Mouse (Mus musculus): ENCODE measurements around the gene Mrpl14. TPM values are rescaled to one million over a fixed set of nuclear protein-coding genes. Genes with fewer than 3 reads are reported as not detected.

Mrpl14 gene
- total and polyA plus RNA-seq, 2 experiments from 2014 or later = 25.3 to 98.6 TPM

DNA sequence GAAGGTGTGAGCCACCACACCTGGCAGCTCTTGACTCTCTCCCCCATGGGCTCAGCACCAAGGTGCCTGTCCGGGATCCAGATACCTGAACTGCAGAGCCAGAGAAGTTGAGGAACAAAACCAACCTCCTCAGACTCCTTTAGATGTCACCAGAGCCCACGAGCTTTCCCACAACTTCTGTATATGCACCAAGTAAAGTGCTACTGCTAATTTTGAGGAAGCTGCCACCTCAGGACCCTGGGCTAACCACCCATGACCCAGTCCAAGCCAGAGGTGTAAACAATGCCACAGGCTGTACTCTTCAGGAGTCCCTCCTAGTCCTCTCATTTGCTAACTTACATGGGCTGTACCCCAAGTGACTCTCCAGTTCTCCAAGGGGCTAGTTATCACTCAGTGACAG lies 13.5 kb upstream of the Mrpl14 start:
- Histone ChIP-seq H3K4me3 (ENCODE audit: low read depth, low read length) (no peak overlapping the region), H3K36me3 (ENCODE audit: insufficient read depth) (peaks cover 92% of the 10 kb centered on the region), H3K4me1 (ENCODE audit: insufficient read depth) (no peaks in the 10 kb centered on the region), H3K27ac (ENCODE audit: low read depth, low read length) (no peak overlapping the region), H3K9me3 (ENCODE audit: low read length) (no peaks in the 10 kb centered on the region), H3K27me3 (ENCODE audit: insufficient read depth, low read length) (no peaks in the 10 kb centered on the region), H3K9ac (no peak overlapping the region), H3K4me2 (ENCODE audit: low read depth) (no peak overlapping the region)
- no peak for TF ChIP-seq CTCF (IDR thresholded peaks at IDR 0.05; ENCODE audit: low read depth)
- ATAC-seq (no peak), DNase-seq (no peak)
- WGBS = 95% methylated on average over 2 of the region's 2 CpGs

GRCm38 (mm10) chr17:45678106-45678505 lies 8.0 kb upstream of the Mrpl14 start:
- 35% methylated on average over 7 of the region's 7 CpGs for WGBS

DNA sequence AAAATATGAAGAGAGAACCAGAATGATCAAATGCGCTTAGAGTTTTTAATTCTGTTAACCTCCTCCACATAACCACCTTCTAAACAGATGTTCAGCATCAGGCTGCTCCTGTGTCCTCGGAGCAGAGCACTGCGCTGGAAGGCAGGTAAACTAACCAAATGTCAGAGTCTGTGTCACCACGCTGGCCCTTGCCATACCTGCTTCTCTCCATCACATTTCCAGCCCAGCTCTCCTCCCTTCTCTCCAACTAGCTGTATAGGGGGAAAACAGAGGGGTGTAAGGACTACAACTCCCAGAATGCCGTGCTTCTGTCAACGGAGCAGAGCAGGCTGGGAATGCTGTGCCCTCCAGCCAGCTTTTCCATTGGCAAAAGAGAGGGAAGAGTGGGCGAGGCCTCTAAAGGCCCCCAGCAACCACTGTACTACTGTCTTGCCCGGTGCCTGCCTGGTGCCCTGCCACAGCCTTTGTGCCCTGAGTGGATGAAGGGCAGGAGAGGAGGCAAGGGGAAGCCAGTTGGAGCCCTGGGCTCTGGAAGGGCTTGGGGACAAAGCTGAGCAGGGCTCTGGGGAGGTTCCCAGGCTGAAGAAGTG lies 5.6 kb upstream of the Mrpl14 start:
- no peak for TF ChIP-seq CTCF (IDR thresholded peaks at IDR 0.05; ENCODE audit: low read depth)
- H3K9me3 ChIP-seq (ENCODE audit: low read length) = no peaks in the 10 kb centered on the region
- DNase-seq = peak; percentile 83
- peak; percentile 93 for ATAC-seq
- H3K4me1 ChIP-seq (ENCODE audit: insufficient read depth) = 0 out of 2 replicates have a peak, but pooled peaks cover 9% of the 10 kb centered on the region
- H3K4me2 ChIP-seq (ENCODE audit: low read depth) = peak overlapping the region; percentile 42
- peak overlapping the region; percentile 49; the same call in 1 of the 2 replicates for H3K9ac ChIP-seq
- H3K27ac ChIP-seq (ENCODE audit: low read depth, low read length) = peak overlapping the region; percentile 81
- H3K36me3 ChIP-seq (ENCODE audit: insufficient read depth) = peaks cover 30% of the 10 kb centered on the region
- peak overlapping the region; percentile 16; the same call in 1 of the 2 replicates for H3K4me3 ChIP-seq (ENCODE audit: low read depth, low read length)
- 47% methylated on average over 8 of the region's 8 CpGs for WGBS
- no peaks in the 10 kb centered on the region for H3K27me3 ChIP-seq (ENCODE audit: insufficient read depth, low read length)

More at GRCm38 (mm10) chr17:45678106-45678505, 8.0 kb upstream of the Mrpl14 start:
- H3K36me3 ChIP-seq (ENCODE audit: insufficient read depth) = peaks cover 48% of the 10 kb centered on the region
- 0 out of 2 replicates have a peak, but pooled peaks cover 5% of the 10 kb centered on the region for H3K4me1 ChIP-seq (ENCODE audit: insufficient read depth)
- peak; percentile 89 for TF ChIP-seq CTCF (IDR thresholded peaks at IDR 0.05; ENCODE audit: low read depth)
- H3K27ac ChIP-seq (ENCODE audit: low read depth, low read length) = no peak overlapping the region
- DNase-seq = peak; percentile 59
- no peaks in the 10 kb centered on the region for H3K27me3 ChIP-seq (ENCODE audit: insufficient read depth, low read length)
- no peak overlapping the region for H3K4me3 ChIP-seq (ENCODE audit: low read depth, low read length)
- no peak for ATAC-seq
- H3K9me3 ChIP-seq (ENCODE audit: low read length) = no peaks in the 10 kb centered on the region
- H3K9ac ChIP-seq = no peak overlapping the region
- no peak overlapping the region for H3K4me2 ChIP-seq (ENCODE audit: low read depth)

DNA sequence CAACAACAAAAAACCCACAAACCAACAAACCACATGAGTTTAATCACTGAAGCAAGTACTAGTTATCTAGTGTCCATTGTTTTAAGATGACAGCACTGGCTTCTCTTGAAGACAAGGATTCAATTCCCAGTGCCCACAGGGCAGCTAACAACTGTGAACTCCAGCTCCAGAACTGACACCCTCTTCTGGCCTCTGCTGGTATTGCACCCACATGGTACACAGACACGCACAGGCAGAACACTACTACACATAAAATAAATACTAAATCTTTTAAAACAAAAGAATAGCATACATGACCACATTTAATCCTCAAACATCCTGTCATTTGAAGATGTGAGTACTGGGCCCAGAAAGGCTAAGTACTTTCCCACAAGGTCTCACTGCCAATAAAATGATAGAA lies 4.5 kb upstream of the Mrpl14 start:
- peak; percentile 58 for TF ChIP-seq CTCF (IDR thresholded peaks at IDR 0.05; ENCODE audit: low read depth)
- H3K4me3 ChIP-seq (ENCODE audit: low read depth, low read length) = no peak overlapping the region
- H3K9ac ChIP-seq = no peak overlapping the region
- 100% methylated on average over 1 of the region's 1 CpGs for WGBS
- H3K9me3 ChIP-seq (ENCODE audit: low read length) = no peaks in the 10 kb centered on the region
- ATAC-seq (no peak), DNase-seq (no peak)
- H3K4me2 ChIP-seq (ENCODE audit: low read depth) = no peak overlapping the region
- H3K36me3 ChIP-seq (ENCODE audit: insufficient read depth) = peaks cover 19% of the 10 kb centered on the region
- no peak overlapping the region for H3K27ac ChIP-seq (ENCODE audit: low read depth, low read length)
- no peaks in the 10 kb centered on the region for H3K27me3 ChIP-seq (ENCODE audit: insufficient read depth, low read length)
- 0 out of 2 replicates have a peak, but pooled peaks cover 9% of the 10 kb centered on the region for H3K4me1 ChIP-seq (ENCODE audit: insufficient read depth)

GRCm38 (mm10) chr17:45682843-45683242 lies 3.3 kb upstream of the Mrpl14 start:
- no peak for DNase-seq
- Histone ChIP-seq H3K36me3 (ENCODE audit: insufficient read depth) (peaks cover 7% of the 10 kb centered on the region), H3K9me3 (ENCODE audit: low read length) (no peaks in the 10 kb centered on the region), H3K4me1 (ENCODE audit: insufficient read depth) (peaks cover 16% of the 10 kb centered on the region; the same call in 1 of the 2 replicates), H3K9ac (no peak overlapping the region), H3K27me3 (ENCODE audit: insufficient read depth, low read length) (no peaks in the 10 kb centered on the region), H3K4me3 (ENCODE audit: low read depth, low read length) (no peak overlapping the region), H3K4me2 (ENCODE audit: low read depth) (no peak overlapping the region), H3K27ac (ENCODE audit: low read depth, low read length) (no peak overlapping the region)
- 91% methylated on average over 4 of the region's 4 CpGs for WGBS
- no peak for TF ChIP-seq CTCF (IDR thresholded peaks at IDR 0.05; ENCODE audit: low read depth)
- ATAC-seq = no peak

GRCm38 (mm10) chr17:45684667-45685131 lies 1.4 kb upstream of the Mrpl14 start:
- DNase-seq (peak; percentile 60), ATAC-seq (0 out of 2 replicates have a peak, but pooled peaks have one; percentile 2)
- Histone ChIP-seq H3K9ac (peak overlapping the region; percentile 89), H3K27me3 (ENCODE audit: insufficient read depth, low read length) (no peaks in the 10 kb centered on the region), H3K36me3 (ENCODE audit: insufficient read depth) (no peaks in the 10 kb centered on the region), H3K27ac (ENCODE audit: low read depth, low read length) (peak overlapping the region; percentile 84), H3K4me2 (ENCODE audit: low read depth) (peak overlapping the region; percentile 81), H3K4me3 (ENCODE audit: low read depth, low read length) (peak overlapping the region; percentile 78), H3K4me1 (ENCODE audit: insufficient read depth) (peaks cover 16% of the 10 kb centered on the region; the same call in 1 of the 2 replicates), H3K9me3 (ENCODE audit: low read length) (no peaks in the 10 kb centered on the region)
- no peak for TF ChIP-seq CTCF (IDR thresholded peaks at IDR 0.05; ENCODE audit: low read depth)
- WGBS = 21% methylated on average over 14 of the region's 14 CpGs

Measured in forebrain, postnatal 0 days (tissue).